Mouse (Mus musculus) kidney, embryonic 14.5 days (tissue): ENCODE results near the gene Cyp2b19. TPM values are rescaled to one million over a fixed set of nuclear protein-coding genes. Genes with fewer than 3 reads are reported as not detected.
A peak's percentile ranks its signal among the peaks of the same experiment; 100 is the strongest.

Experiments used
- ATAC-seq: fragments of 200-750 bp; cut with Nextera tagmentation; 2 replicates; pipeline ENCODE4 v1.8.0; 2017; ENCODE audit warnings: moderate number of reproducible peaks, mild to moderate bottlenecking, moderate TSS enrichment, moderate library complexity; ENCODE audit not compliant: low FRiP score, low TSS enrichment
- H3K27ac ChIP-seq: fragments of 300-500 bp; sonication (generic); 2 replicates; pipeline ENCODE4 v1.5.1; 2014; ENCODE audit warnings: low read depth, mild to moderate bottlenecking, low read length, moderate library complexity, mixed read lengths
- H3K27me3 ChIP-seq: fragments of 300-500 bp; sonication (generic); 2 replicates; pipeline ENCODE4 v1.6.1; 2014; ENCODE audit warnings: mild to moderate bottlenecking, low read length; ENCODE audit not compliant: control insufficient read depth, insufficient read depth
- H3K36me3 ChIP-seq: fragments of 300-500 bp; sonication (generic); 2 replicates; pipeline ENCODE4 v1.6.1; 2014; ENCODE audit warnings: low read length, mixed read lengths; ENCODE audit not compliant: control insufficient read depth, insufficient read depth
- H3K4me1 ChIP-seq: fragments of 300-500 bp; sonication (generic); 2 replicates; pipeline ENCODE4 v1.6.1; 2014; ENCODE audit warnings: low read length, mixed read lengths; ENCODE audit not compliant: control insufficient read depth, insufficient read depth
- H3K4me2 ChIP-seq: fragments of 300-500 bp; sonication (generic); replicated peaks from 2 replicates; pipeline ENCODE4 v1.6.1; 2014; ENCODE audit warnings: low read depth, mild to moderate bottlenecking, low read length
- H3K4me3 ChIP-seq: fragments of 300-500 bp; sonication (generic); 2 replicates; pipeline ENCODE4 v1.5.1; 2014; ENCODE audit warnings: mild to moderate bottlenecking, low read length
- H3K9ac ChIP-seq: fragments of 300-500 bp; sonication (generic); 2 replicates; pipeline ENCODE4 v1.6.1; 2014; ENCODE audit warnings: low read depth, mild to moderate bottlenecking, low read length, moderate library complexity
- H3K9me3 ChIP-seq: fragments of 300-500 bp; sonication (generic); 2 replicates; pipeline ENCODE4 v1.6.1; 2016; ENCODE audit warnings: low read length; ENCODE audit not compliant: control insufficient read depth
- WGBS: fragments of 180-500 bp; shearing (Covaris S2); extraction: QIAGEN DNeasy Blood & Tissue Kit; methylation state at CpG from one replicate; pipeline ENCODE4 v1.1.7; 2014; 5-methylcytosine and 5-hydroxymethylcytosine counted together
- polyA plus RNA-seq: library from polyadenylated mRNA; unstranded; fragments of >200 nt; fragmentation: Nextera tagmentation; extraction: Ambion mirVana; gene quantifications from 2 replicates; pipeline ENCODE4 v1.2.1, GENCODE M21; 2014

Cyp2b19 gene
- not detected in 2 replicates for polyA plus RNA-seq

DNA sequence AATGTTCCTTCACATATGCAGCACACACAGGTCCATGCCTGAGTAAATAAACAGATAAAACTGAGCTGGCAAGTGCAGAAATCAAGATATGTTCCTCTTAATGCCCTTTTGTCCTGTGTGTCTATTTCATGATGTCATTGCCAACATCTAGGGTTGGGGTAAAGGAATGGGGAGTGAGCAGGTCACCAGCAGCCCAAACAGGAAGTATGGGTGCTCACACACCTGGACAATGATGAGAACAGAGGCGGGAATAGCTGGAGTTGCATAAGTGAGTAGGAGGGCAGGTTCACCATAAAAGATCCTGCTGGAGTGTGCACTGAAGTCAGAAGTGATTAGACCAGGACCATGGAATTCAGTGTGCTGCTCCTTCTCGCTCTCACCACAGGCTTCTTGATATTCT lies at the start of gene Cyp2b19:
Gene Cyp2b19, plus strand, starts transcription at position 301 of the 400 bp plus-strand sequence.
- ATAC-seq = no peak
- no peak within 1 kb of the TSS for H3K4me2 ChIP-seq
- no peak within 1 kb of the TSS for H3K9ac ChIP-seq
- no peaks in the 10 kb centered on the region for H3K27me3 ChIP-seq
- no peaks in the 10 kb centered on the region for H3K36me3 ChIP-seq
- H3K9me3 ChIP-seq = no peaks in the 10 kb centered on the region
- WGBS = 69% methylated on average over 2 of the region's 2 CpGs
- no peak within 1 kb of the TSS for H3K4me3 ChIP-seq
- no peak within 1 kb of the TSS for H3K27ac ChIP-seq
- no peaks in the 10 kb centered on the region for H3K4me1 ChIP-seq

DNA sequence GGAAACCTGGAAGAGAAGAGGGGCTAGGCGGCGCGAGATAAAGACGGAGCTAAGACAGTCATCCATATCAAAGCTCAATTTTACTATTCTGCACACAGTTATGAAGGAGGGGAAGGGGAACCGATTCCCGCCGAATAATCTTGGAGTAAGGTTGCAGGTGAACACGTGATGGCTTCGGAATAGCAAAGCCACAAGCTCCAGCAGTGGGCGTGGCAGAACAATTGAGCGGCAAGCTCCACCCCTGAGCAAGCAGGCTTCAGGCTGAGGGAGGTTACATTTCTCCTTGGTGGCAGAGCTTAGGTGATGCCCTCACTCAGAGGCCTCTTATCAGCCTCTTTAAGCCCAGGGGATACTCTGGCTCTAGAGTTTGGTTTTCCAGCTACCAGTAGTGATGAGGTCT lies 45.9 kb upstream of the Cyp2b19 start:
- no peak overlapping the region for H3K4me2 ChIP-seq
- WGBS = 90% methylated on average over 11 of the region's 11 CpGs
- no peaks in the 10 kb centered on the region for H3K4me1 ChIP-seq
- H3K9me3 ChIP-seq = no peaks in the 10 kb centered on the region; the same call in 1 of the 2 replicates
- ATAC-seq = no peak
- H3K27me3 ChIP-seq = no peaks in the 10 kb centered on the region
- H3K9ac ChIP-seq = no peak overlapping the region
- H3K27ac ChIP-seq = no peak overlapping the region
- H3K36me3 ChIP-seq = no peaks in the 10 kb centered on the region
- no peak overlapping the region for H3K4me3 ChIP-seq

DNA sequence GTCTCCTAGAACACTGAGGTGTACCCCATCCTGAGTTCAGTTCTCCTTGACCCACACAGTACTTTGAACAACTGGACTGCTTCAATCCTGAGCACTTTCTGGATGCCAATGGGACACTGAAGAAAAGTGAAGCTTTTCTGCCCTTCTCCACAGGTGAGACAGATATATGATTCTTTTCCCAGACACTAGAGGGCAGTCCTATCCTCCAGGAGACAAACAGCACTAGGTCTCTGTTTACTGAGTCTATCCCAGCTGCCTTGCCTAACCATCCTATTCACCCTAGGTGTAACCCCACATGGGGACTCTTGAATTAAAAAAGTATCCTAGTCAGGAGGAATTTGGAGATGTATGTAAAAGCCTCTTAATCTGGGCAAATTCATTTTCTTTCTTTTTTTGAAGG lies 18.0 kb upstream of the Cyp2b19 start:
- Histone ChIP-seq H3K4me2 (no peak overlapping the region), H3K4me1 (no peaks in the 10 kb centered on the region), H3K4me3 (no peak overlapping the region), H3K27me3 (no peaks in the 10 kb centered on the region), H3K9ac (no peak overlapping the region), H3K9me3 (no peaks in the 10 kb centered on the region), H3K27ac (no peak overlapping the region), H3K36me3 (no peaks in the 10 kb centered on the region)
- ATAC-seq = no peak

DNA sequence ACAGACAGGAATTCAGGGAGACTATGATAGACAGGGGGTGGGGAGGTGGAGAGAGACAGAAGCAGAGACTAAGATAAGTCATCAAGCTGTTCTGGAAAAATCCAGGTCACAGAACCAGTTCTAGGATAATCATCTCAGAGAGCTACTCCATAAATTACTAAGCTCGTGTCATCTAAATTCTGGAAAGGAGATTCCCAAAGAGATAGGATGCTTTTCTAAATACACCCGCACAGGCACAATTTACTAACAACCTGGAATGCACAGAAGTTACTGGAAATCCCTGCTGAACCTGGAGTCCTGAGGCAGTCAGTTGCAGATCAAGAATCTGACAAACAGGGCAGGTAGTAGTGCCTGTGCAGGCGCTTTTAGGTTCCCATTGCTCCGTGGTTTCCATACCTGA lies 13.0 kb upstream of the Cyp2b19 start:
- WGBS = 87% methylated on average over 4 of the region's 4 CpGs
- Histone ChIP-seq H3K9ac (no peak overlapping the region), H3K36me3 (no peaks in the 10 kb centered on the region), H3K4me3 (no peak overlapping the region), H3K27ac (no peak overlapping the region), H3K4me2 (no peak overlapping the region), H3K9me3 (no peaks in the 10 kb centered on the region), H3K27me3 (no peaks in the 10 kb centered on the region), H3K4me1 (no peaks in the 10 kb centered on the region)
- no peak for ATAC-seq

DNA sequence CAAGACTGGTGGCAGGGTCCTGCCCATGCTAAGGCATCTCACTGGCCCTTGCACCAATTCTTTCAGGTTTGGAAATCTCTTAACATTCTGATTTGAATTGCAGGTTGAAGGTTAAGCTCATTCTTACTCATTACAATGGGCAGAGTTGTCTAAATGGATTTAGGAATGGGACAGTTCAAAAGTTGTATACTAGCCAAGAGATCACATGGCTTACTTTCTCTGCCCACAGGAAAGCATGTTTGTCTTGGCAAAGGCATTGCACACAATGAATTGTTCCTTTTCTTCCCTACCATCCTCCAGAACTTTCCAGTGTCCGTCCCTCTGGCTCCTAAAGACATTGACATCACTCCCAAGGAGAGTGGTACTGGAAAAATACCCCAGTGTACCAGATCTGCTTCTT lies 11.5 kb upstream of the Cyp2b19 start:
- Histone ChIP-seq H3K27me3 (no peaks in the 10 kb centered on the region), H3K27ac (no peak overlapping the region), H3K36me3 (no peaks in the 10 kb centered on the region), H3K4me3 (no peak overlapping the region), H3K4me2 (no peak overlapping the region), H3K9ac (no peak overlapping the region), H3K9me3 (no peaks in the 10 kb centered on the region), H3K4me1 (no peaks in the 10 kb centered on the region)
- WGBS = 74% methylated on average over 1 of the region's 1 CpGs
- no peak for ATAC-seq

DNA sequence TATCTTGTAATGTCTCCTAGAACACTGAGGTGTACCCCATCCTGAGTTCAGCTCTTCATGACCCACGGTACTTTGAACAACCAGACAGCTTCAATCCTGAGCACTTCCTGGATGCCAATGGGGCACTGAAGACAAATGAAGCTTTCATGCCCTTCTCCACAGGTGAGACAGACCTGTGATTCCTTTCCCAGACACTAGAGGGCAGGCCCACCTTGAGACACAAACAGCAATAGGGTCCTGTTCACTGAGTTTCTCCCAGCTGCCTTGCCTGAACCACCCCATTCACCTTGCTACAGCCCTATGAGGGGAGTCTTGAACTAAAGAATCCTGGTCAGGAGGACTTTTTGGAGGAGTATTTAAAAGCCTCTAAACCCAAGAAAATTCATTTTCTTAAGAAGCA lies 10.1 kb downstream of the Cyp2b19 start:
- H3K4me2 ChIP-seq = no peak overlapping the region
- no peak overlapping the region for H3K4me3 ChIP-seq
- no peak for ATAC-seq
- no peaks in the 10 kb centered on the region for H3K9me3 ChIP-seq
- WGBS = 56% methylated on average over 1 of the region's 1 CpGs
- H3K4me1 ChIP-seq = no peaks in the 10 kb centered on the region
- H3K9ac ChIP-seq = no peak overlapping the region
- no peak overlapping the region for H3K27ac ChIP-seq
- H3K27me3 ChIP-seq = no peaks in the 10 kb centered on the region
- no peaks in the 10 kb centered on the region for H3K36me3 ChIP-seq

DNA sequence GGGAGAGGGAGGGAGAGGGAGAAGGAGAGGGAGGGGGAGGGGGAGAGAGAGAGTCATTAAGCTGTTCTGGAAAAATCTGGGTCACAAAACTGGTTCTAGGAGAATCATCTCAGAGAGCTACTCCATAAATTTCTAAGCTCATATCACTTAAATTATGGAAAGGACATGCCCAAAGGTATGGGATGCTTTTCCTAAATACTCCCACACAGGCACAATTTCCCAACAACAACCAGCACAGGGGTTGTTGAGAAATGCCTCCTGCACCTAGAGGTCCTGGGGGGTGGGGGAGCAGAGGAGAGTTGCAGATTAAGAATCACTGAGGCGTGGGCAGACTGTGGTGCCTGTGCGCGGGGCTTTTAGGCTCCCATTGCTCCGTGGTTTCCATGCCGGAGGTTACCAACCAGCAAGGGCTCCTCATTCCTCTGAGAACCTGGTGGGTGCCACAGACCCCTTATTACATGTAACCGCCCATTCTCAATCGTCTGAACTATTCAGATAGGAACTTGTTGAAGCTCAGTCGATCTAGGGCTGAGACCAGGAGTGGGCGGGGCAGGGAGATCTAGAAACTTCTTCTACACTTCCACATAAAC lies 13.0 kb downstream of the Cyp2b19 start:
- Histone ChIP-seq H3K27me3 (no peaks in the 10 kb centered on the region), H3K4me3 (no peak overlapping the region), H3K4me2 (no peak overlapping the region), H3K9me3 (no peaks in the 10 kb centered on the region), H3K27ac (no peak overlapping the region), H3K9ac (no peak overlapping the region), H3K36me3 (no peaks in the 10 kb centered on the region), H3K4me1 (no peaks in the 10 kb centered on the region)
- WGBS = 80% methylated on average over 9 of the region's 9 CpGs
- ATAC-seq = no peak

DNA sequence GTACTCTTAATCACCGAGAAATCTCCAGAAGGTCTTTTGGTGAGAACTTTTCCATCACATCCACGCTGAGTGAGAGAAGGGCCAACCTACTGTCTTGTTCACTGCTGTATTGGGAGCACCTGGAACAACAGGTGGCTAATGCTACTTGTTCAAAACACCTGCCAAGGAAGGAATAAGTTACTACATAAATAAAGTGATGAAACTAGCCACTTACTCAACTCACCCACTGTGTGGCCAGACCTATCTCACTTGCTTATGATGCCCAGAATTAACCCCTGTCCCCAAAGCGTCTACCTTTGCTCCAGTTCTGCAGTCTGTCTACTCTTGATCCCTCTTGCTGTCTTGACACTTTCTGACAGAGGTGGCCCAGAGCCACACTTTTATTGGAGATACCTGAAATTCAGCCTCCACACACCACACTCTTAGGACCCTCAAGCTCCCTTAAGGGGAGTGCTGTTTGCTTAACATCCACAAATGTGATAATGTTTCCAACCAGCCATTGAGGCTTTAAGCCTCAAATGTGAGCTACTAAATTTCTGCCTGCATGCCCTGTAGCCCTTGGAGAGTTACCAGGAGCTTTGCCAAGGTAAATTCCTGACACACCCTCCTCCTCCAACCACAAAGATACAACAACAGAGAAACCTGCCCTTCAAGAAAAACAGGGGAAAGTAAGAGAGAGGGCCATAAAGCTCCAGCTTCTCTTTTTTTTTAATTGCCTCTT lies 16.1 kb downstream of the Cyp2b19 start:
- ATAC-seq = no peak
- H3K9me3 ChIP-seq = no peaks in the 10 kb centered on the region
- H3K4me2 ChIP-seq = no peak overlapping the region
- no peak overlapping the region for H3K4me3 ChIP-seq
- 79% methylated on average over 3 of the region's 3 CpGs for WGBS
- no peaks in the 10 kb centered on the region for H3K36me3 ChIP-seq
- H3K4me1 ChIP-seq = no peaks in the 10 kb centered on the region
- H3K27me3 ChIP-seq = no peaks in the 10 kb centered on the region
- H3K9ac ChIP-seq = no peak overlapping the region
- H3K27ac ChIP-seq = no peak overlapping the region

DNA sequence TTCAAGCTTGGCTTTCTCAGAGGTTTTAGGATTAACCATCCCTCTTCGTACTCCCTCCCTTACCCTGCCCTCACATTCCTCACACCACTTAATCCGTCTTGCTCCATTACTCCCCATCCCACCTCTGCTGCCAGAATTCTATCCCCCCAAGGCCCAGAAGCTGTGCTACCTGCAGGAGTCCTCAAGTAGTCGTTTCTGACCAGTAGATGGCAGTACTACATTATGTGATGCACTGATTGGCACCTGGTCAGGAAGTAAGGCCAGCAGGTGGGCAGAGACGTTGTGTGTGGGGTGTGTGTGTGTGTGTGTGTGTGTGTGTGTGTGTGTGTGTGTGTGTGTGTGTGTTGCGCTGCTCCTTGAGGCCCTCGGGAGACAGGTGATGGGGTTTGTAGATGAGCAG lies 18.9 kb downstream of the Cyp2b19 start:
- no peaks in the 10 kb centered on the region for H3K9me3 ChIP-seq
- H3K4me1 ChIP-seq = no peaks in the 10 kb centered on the region
- H3K9ac ChIP-seq = no peak overlapping the region
- no peaks in the 10 kb centered on the region for H3K36me3 ChIP-seq
- no peak overlapping the region for H3K4me3 ChIP-seq
- no peaks in the 10 kb centered on the region for H3K27me3 ChIP-seq
- no peak overlapping the region for H3K27ac ChIP-seq
- peak; percentile 69 for ATAC-seq
- H3K4me2 ChIP-seq = no peak overlapping the region
- WGBS = 19% methylated on average over 6 of the region's 6 CpGs
